Comparison of ENCODE assay signal across 8 mouse cellular contexts in the genomic region with DNA sequence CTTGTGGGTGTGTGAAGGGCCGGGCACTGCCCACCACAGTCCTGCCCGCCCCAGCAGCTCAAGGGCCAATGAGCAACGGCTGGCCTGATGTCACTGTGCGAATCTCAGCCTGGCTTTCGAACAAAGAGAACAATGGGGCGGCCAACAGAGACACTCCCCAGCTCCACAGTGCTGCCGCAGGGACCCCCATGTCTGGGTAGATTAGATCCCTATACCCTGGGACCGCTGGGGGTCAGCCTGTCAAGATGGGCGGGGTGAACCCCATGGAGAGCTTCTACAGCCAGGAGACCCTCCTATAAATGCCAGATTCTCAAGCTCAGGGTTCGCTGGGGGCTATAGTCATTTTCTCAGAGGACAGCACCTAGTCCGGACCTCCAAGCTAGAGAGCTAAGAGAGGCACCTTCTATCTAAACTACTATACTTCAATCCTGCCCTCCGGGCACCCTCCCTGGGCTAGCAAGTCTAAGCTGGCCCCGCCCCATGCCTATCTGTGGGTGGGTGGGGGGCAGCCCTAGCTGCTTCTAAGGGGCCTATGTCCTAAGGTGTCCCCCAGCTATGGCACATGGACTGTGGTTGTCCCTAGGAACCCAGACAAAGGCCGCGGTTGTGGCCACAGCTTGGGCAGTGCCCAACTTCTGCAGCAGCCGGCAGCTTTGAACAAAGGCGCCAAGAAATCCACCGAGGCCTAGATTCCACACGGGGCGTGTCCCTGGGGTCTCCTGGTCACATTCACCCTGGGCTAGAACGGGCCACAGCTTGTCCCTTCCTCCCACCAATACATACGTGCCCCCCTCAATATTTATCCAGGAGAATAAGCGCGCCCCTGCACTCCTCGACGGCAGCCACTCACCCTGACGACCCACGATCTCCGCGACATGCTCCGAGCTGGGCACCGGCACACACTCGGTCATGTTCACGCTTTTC. TPM values are rescaled to one million over a fixed set of nuclear protein-coding genes. Genes with fewer than 3 reads are reported as not detected.
DNase-seq lines count a peak whose midpoint lies in the region; ATAC-seq and TF ChIP-seq lines count a peak whose summit lies in the region.

No protein-coding gene starts in this region.

- peak; percentile 67 to 83 for DNase-seq in adrenal gland, adult (ENCODE audit: inconsistent age in 2 of 2, low spot score in 1 of 2)
- no peak for DNase-seq in adrenal gland, adult 8-10 months
- no peak for DNase-seq in spleen, adult 2 months (ENCODE audit: low read depth in 1 of 2, low spot score in 2 of 2)
- no peak for DNase-seq in spleen, postnatal 10 days (ENCODE audit: low spot score in 2 of 2)
- DNase-seq in lung, postnatal 14 days = peak; percentile 46
- DNase-seq in gastrocnemius, postnatal 14 days = no peak

- peak overlapping the region; percentile 89 for H3K4me2 ChIP-seq in hindbrain, embryonic 15.5 days

- H3K4me1 ChIP-seq in spleen, adult 2 months (ENCODE audit: control insufficient read depth, insufficient read depth, insufficient read length) = peaks cover 26% of the 10 kb centered on the region
- peaks cover 42% of the 10 kb centered on the region for H3K4me1 ChIP-seq in hindbrain, embryonic 15.5 days (replicated peaks)

- intact Hi-C loops in gastrocnemius, postnatal 14 days (cut with DNase I; ENCODE audit: low total_unique reads) = no loop called here

- H3K36me3 ChIP-seq in spleen, adult 2 months (ENCODE audit: control insufficient read depth, insufficient read depth, low read length) = peaks cover 12% of the 10 kb centered on the region
- H3K36me3 ChIP-seq in hindbrain, embryonic 15.5 days = peaks cover 27% of the 10 kb centered on the region

- peak overlapping the region; percentile 98 for H3K9ac ChIP-seq in hindbrain, embryonic 15.5 days

- no peak for TF ChIP-seq CTCF in spleen, adult 2 months (IDR thresholded peaks at IDR 0.05; ENCODE audit: extremely low read depth, insufficient read depth, insufficient read length, insufficient replicate concordance)

- H3K9me3 ChIP-seq in hindbrain, embryonic 15.5 days = no peaks in the 10 kb centered on the region

- TF ChIP-seq POLR2A in spleen, adult 2 months (IDR thresholded peaks at IDR 0.05; ENCODE audit: low read depth, low read length) = no peak

- peak; percentile 76 for ATAC-seq in hindbrain, embryonic 15.5 days (ENCODE audit: low FRiP score, low read depth)
- no peak for ATAC-seq in megakaryocyte progenitor cell, adult 5-6 weeks (replicated peaks; ENCODE audit: poor library complexity)

- H3K27ac ChIP-seq in spleen, adult 2 months (ENCODE audit: insufficient read depth, low read length) = no peak overlapping the region
- peak overlapping the region; percentile 92 for H3K27ac ChIP-seq in hindbrain, embryonic 15.5 days (replicated peaks)

- peak overlapping the region; percentile 63 for H3K4me3 ChIP-seq in spleen, adult 2 months (ENCODE audit: extremely low read depth, insufficient read depth, insufficient read length)
- peak overlapping the region; percentile 94 for H3K4me3 ChIP-seq in hindbrain, embryonic 15.5 days

- H3K27me3 ChIP-seq in spleen, adult 2 months (ENCODE audit: control insufficient read depth, insufficient read depth, low read length) = peaks cover 8% of the 10 kb centered on the region
- no peaks in the 10 kb centered on the region for H3K27me3 ChIP-seq in hindbrain, embryonic 15.5 days

- WGBS in spleen, adult 2 months = 38% methylated on average over 34 of the region's 34 CpGs
- under 1% methylated on average over 34 of the region's 34 CpGs for WGBS in hindbrain, embryonic 15.5 days

RNA-seq across cellular contexts. Expression of a gene that starts 1.4 kb away (rescaled TPM):
- total RNA-seq in adrenal gland, adult 8-10 months (2022) = 10 to 100 TPM; 17.4 to 21.6 (median 20.8) TPM
- polyA plus RNA-seq in spleen, adult 2 months (2012; rRNA removed) = 13.4 and 22.6 TPM in 2 replicates
- polyA plus RNA-seq in hindbrain, embryonic 15.5 days (2015; fragmentation: Nextera tagmentation; extraction: Ambion mirVana) = 18.9 and 19.2 TPM in 2 replicates
- total RNA-seq in megakaryocyte progenitor cell, adult 5-6 weeks (2015) = 1.9 and 4.3 TPM in 2 replicates
- 2.7 and 7.9 TPM in 2 replicates for total RNA-seq in megakaryocyte progenitor cell, adult 5-6 weeks (2017)
- total RNA-seq in gastrocnemius, postnatal 14 days (2021) = 1 to 10 TPM; 5.2 to 6.0 TPM

RNA-seq across cellular contexts. Expression of a gene that starts 13.3 kb away (rescaled TPM):
- total RNA-seq in adrenal gland, adult 8-10 months (2022) = 100 to 1,000 TPM; 147 to 161 (median 156) TPM
- polyA plus RNA-seq in spleen, adult 2 months (2012; rRNA removed) = 110 and 124 TPM in 2 replicates
- 213 and 229 TPM in 2 replicates for polyA plus RNA-seq in hindbrain, embryonic 15.5 days (2015; fragmentation: Nextera tagmentation; extraction: Ambion mirVana)
- 91.1 and 96.6 TPM in 2 replicates for total RNA-seq in megakaryocyte progenitor cell, adult 5-6 weeks (2015)
- 82.8 and 90.8 TPM in 2 replicates for total RNA-seq in megakaryocyte progenitor cell, adult 5-6 weeks (2017)
- total RNA-seq in gastrocnemius, postnatal 14 days (2021) = 100 to 1,000 TPM in 1 of 2 experiments, 10 to 100 TPM in 1; 81.0 to 102 TPM

RNA-seq across cellular contexts. Expression of a gene that starts 20.6 kb away (rescaled TPM):
- 100 to 1,000 TPM; 515 to 715 (median 604) TPM for total RNA-seq in adrenal gland, adult 8-10 months (2022)
- 399 and 753 TPM in 2 replicates for polyA plus RNA-seq in spleen, adult 2 months (2012; rRNA removed)
- polyA plus RNA-seq in hindbrain, embryonic 15.5 days (2015; fragmentation: Nextera tagmentation; extraction: Ambion mirVana) = 711 and 737 TPM in 2 replicates
- 202 and 210 TPM in 2 replicates for total RNA-seq in megakaryocyte progenitor cell, adult 5-6 weeks (2015)
- 184 and 263 TPM in 2 replicates for total RNA-seq in megakaryocyte progenitor cell, adult 5-6 weeks (2017)
- total RNA-seq in gastrocnemius, postnatal 14 days (2021) = 100 to 1,000 TPM; 793 to 884 TPM

RNA-seq across cellular contexts. Expression of a gene that starts 29.8 kb away (rescaled TPM):
- 1 to 10 TPM in 1 of 4 experiments, under 1 TPM in 3; 0.21 to 1.3 (median 0.41) TPM for total RNA-seq in adrenal gland, adult 8-10 months (2022)
- polyA plus RNA-seq in spleen, adult 2 months (2012; rRNA removed) = 0.04 TPM in 1 of 2 replicates, not detected in the other
- polyA plus RNA-seq in hindbrain, embryonic 15.5 days (2015; fragmentation: Nextera tagmentation; extraction: Ambion mirVana) = 6.1 and 6.4 TPM in 2 replicates
- total RNA-seq in megakaryocyte progenitor cell, adult 5-6 weeks (2015) = not detected in 2 replicates
- total RNA-seq in megakaryocyte progenitor cell, adult 5-6 weeks (2017) = not detected in 2 replicates
- total RNA-seq in gastrocnemius, postnatal 14 days (2021) = under 1 TPM; 0.12 to 0.13 TPM

RNA-seq across cellular contexts. Expression of a gene that starts 37.9 kb away (rescaled TPM):
- total RNA-seq in adrenal gland, adult 8-10 months (2022) = 10 to 100 TPM in 2 of 4 experiments, 1 to 10 TPM in 2; 9.2 to 11.1 (median 10.3) TPM
- 8.8 and 14.3 TPM in 2 replicates for polyA plus RNA-seq in spleen, adult 2 months (2012; rRNA removed)
- polyA plus RNA-seq in hindbrain, embryonic 15.5 days (2015; fragmentation: Nextera tagmentation; extraction: Ambion mirVana) = 0.76 and 1.2 TPM in 2 replicates
- total RNA-seq in megakaryocyte progenitor cell, adult 5-6 weeks (2015) = 0.15 and 0.25 TPM in 2 replicates
- total RNA-seq in megakaryocyte progenitor cell, adult 5-6 weeks (2017) = 0.20 and 0.46 TPM in 2 replicates
- 10 to 100 TPM; 24.2 to 26.1 TPM for total RNA-seq in gastrocnemius, postnatal 14 days (2021)

Comparison
In these comparisons a context has a peak if more than half of its experiments do, and no peak if none do; other contexts are left out.
1. DNase-seq: peak in adrenal gland, adult (2 of 2) and lung, postnatal 14 days (single experiment); none in adrenal gland, adult 8-10 months (single experiment), spleen, adult 2 months (0 of 2), spleen, postnatal 10 days (0 of 2) and gastrocnemius, postnatal 14 days (single experiment).